Mouse (Mus musculus): ENCODE results near the gene Ttll12. TPM values are rescaled to one million over a fixed set of nuclear protein-coding genes. Genes with fewer than 3 reads are reported as not detected.
A peak's percentile ranks its signal among the peaks of the same experiment; 100 is the strongest.

The Ttll12 gene
- total and polyA plus RNA-seq, 3 experiments, result 21.9 to 40.0 (median 31.1) TPM

DNA sequence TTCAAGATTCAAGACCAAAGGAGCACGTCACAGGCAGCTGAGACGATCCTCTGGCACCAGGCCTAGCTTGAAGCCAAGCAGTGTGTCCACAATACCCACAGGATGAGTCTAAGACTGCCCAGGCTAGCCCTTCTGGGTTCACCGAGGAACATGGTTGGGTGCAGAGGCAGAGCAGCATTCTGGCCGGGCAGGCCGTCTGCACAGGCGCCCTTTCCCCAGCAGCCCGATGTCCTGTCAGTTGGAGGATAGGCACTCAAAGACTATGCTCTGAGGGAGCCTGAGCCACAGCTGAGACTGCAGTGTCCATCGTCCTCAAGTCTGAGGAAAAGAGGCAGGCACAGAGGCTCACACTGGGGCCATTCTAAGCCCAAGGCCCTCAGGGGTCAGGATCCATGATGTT, 47.8 kb downstream of the Ttll12 start:
- no peak overlapping the region for H3K4me2 ChIP-seq (ENCODE audit: insufficient read depth, low read depth, poor library complexity, severe bottlenecking)
- H3K9me3 ChIP-seq (replicated peaks; ENCODE audit: low read length), result no peaks in the 10 kb centered on the region
- peaks cover 54 to 75% of the 10 kb centered on the region in 2 experiments for H3K36me3 ChIP-seq (replicated peaks in 1 of 2; ENCODE audit: control insufficient read depth in 1 of 2, insufficient read depth in 1 of 2, low read length in 1 of 2)
- no peak overlapping the region for H3K27ac ChIP-seq (ENCODE audit: insufficient read depth, low read depth)
- no peak overlapping the region for H3K9ac ChIP-seq (ENCODE audit: insufficient read depth, low read depth)
- DNase-seq (ENCODE audit: extremely low read depth), result no peak
- in situ Hi-C loops (cut with MboI; ENCODE audit: low pct_ligation_motif_present, low pct_unique_long_range_greater_than_20kb, low sequenced_read_pairs), result no loop called here
- no peak overlapping the region for H3K4me3 ChIP-seq (replicated peaks in 1 of 3; ENCODE audit: low read depth in 2 of 3, low read length in 2 of 3, poor library complexity in 1 of 3)
- peaks cover 3 to 26% of the 10 kb centered on the region in 2 experiments; a peak in 3 of 4 replicates for H3K4me1 ChIP-seq (ENCODE audit: control insufficient read depth in 1 of 2, insufficient read depth in 2 of 2)
- no peaks in the 10 kb centered on the region for H3K79me2 ChIP-seq (replicated peaks; ENCODE audit: control insufficient read depth, extremely low read depth, insufficient read depth, poor library complexity, severe bottlenecking)
- no peaks in the 10 kb centered on the region for H3K27me3 ChIP-seq (replicated peaks)
- TF ChIP-seq GABPA (IDR thresholded peaks at IDR 0.05; ENCODE audit: insufficient replicate concordance, low read depth, low read length) (no peak), MXI1 (IDR thresholded peaks at IDR 0.05; ENCODE audit: low read depth, low read length) (no peak), KAT2A (IDR thresholded peaks at IDR 0.05; ENCODE audit: insufficient replicate concordance, low read length) (no peak), TCF12 (IDR thresholded peaks at IDR 0.05; ENCODE audit: low read depth, low read length) (no peak), UBTF (IDR thresholded peaks at IDR 0.05; ENCODE audit: low read depth, low read length) (no peak), E2F4 (IDR thresholded peaks at IDR 0.05; ENCODE audit: insufficient replicate concordance, low read depth, low read length) (no peak)
- dilution Hi-C loops (cut with MboI; ENCODE audit: extremely low pct_ligation_motif_present, extremely low pct_unique_long_range_greater_than_20kb, low sequenced_read_pairs), result no loop called here

DNA sequence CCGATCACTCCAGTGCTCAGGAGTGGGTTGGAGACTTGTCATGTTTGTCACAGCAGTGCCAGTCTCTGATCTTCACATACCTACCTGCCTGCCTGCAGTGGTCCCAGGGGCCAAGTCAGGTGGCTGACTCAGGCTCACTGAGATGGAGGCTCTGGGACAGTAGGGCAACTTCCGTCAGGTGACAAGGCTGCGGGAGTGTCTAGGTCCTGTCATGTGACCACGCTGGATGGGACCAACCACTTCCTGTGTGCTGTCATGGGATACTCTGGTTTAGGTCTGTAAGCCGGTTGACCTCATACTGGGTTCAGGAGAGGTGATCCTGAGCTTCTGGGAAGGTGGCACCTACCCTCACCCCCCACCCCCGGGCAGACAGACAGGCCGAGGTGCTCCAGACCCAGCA, 48.9 kb downstream of the Ttll12 start:
- in situ Hi-C loops (cut with MboI; ENCODE audit: low pct_ligation_motif_present, low pct_unique_long_range_greater_than_20kb, low sequenced_read_pairs), result no loop called here
- H3K79me2 ChIP-seq (replicated peaks; ENCODE audit: control insufficient read depth, extremely low read depth, insufficient read depth, poor library complexity, severe bottlenecking), result no peaks in the 10 kb centered on the region
- no peaks in the 10 kb centered on the region for H3K9me3 ChIP-seq (replicated peaks; ENCODE audit: low read length)
- TF ChIP-seq USF1 (IDR thresholded peaks at IDR 0.05; ENCODE audit: low read depth, low read length) (peak; percentile 7; the same call in 1 of the 2 replicates), ELF1 (IDR thresholded peaks at IDR 0.05; ENCODE audit: low read depth, low read length) (no peak)
- H3K4me2 ChIP-seq (ENCODE audit: insufficient read depth, low read depth, poor library complexity, severe bottlenecking), result no peak overlapping the region
- no peak overlapping the region for H3K27ac ChIP-seq (ENCODE audit: insufficient read depth, low read depth)
- no peak overlapping the region for H3K9ac ChIP-seq (ENCODE audit: insufficient read depth, low read depth)
- no peaks in the 10 kb centered on the region for H3K27me3 ChIP-seq (replicated peaks)
- DNase-seq (ENCODE audit: extremely low read depth), result no peak
- dilution Hi-C loops (cut with MboI; ENCODE audit: extremely low pct_ligation_motif_present, extremely low pct_unique_long_range_greater_than_20kb, low sequenced_read_pairs), result no loop called here
- H3K36me3 ChIP-seq (replicated peaks in 1 of 2; ENCODE audit: control insufficient read depth in 1 of 2, insufficient read depth in 1 of 2, low read length in 1 of 2), result peaks cover 52 to 64% of the 10 kb centered on the region in 2 experiments
- peaks cover 10 to 37% of the 10 kb centered on the region in 2 experiments; a peak in 3 of 4 replicates for H3K4me1 ChIP-seq (ENCODE audit: control insufficient read depth in 1 of 2, insufficient read depth in 2 of 2)
- no peak overlapping the region for H3K4me3 ChIP-seq (replicated peaks in 1 of 3; ENCODE audit: low read depth in 2 of 3, low read length in 2 of 3, poor library complexity in 1 of 3)

DNA sequence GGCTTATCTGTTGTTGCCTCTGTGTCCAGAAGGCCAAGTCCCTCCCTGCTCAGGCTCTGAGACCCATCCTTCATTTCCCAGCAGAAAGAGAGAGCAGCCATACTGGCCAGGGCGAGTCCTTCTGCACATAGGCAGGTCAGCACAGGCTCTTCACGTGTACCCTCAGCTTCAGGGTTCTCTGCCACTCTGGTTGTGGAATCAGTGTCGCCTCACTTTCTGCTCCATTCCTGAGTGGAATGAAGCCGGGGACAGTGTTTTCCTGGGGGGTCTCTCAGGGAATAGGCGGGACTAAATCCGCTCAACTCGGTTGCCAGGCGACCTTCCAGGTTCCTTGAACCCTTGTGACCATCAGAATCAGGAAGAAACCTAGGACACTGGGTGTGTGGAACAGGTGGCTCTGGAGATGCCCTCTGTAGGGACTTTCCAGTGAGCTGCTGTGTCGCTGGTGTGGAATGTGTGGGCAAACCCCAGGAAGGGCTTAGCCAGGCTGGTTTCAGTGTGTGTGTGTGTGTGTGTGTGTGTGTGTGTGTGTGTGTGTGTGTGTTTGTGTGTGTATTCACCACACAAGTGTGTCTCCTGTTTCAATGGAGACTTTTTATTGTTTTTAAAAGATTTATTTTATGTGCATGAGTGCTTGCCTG, 53.2 kb downstream of the Ttll12 start:
- Histone ChIP-seq H3K79me2 (replicated peaks; ENCODE audit: control insufficient read depth, extremely low read depth, insufficient read depth, poor library complexity, severe bottlenecking) (no peaks in the 10 kb centered on the region), H3K4me1 (ENCODE audit: control insufficient read depth in 1 of 2, insufficient read depth in 2 of 2) (peaks cover 17 to 52% of the 10 kb centered on the region in 2 experiments), H3K36me3 (replicated peaks in 1 of 2; ENCODE audit: control insufficient read depth in 1 of 2, insufficient read depth in 1 of 2, low read length in 1 of 2) (peaks cover 11 to 21% of the 10 kb centered on the region in 2 experiments), H3K4me3 (replicated peaks in 1 of 3; ENCODE audit: low read depth in 2 of 3, low read length in 2 of 3, poor library complexity in 1 of 3) (no peak overlapping the region), H3K27ac (ENCODE audit: insufficient read depth, low read depth) (no peak overlapping the region), H3K27me3 (replicated peaks) (no peaks in the 10 kb centered on the region), H3K4me2 (ENCODE audit: insufficient read depth, low read depth, poor library complexity, severe bottlenecking) (no peak overlapping the region), H3K9me3 (replicated peaks; ENCODE audit: low read length) (no peaks in the 10 kb centered on the region), H3K9ac (ENCODE audit: insufficient read depth, low read depth) (no peak overlapping the region)
- dilution Hi-C loops (cut with MboI; ENCODE audit: extremely low pct_ligation_motif_present, extremely low pct_unique_long_range_greater_than_20kb, low sequenced_read_pairs) (no loop called here), in situ Hi-C loops (cut with MboI; ENCODE audit: low pct_ligation_motif_present, low pct_unique_long_range_greater_than_20kb, low sequenced_read_pairs) (no loop called here)
- TF ChIP-seq USF1 (IDR thresholded peaks at IDR 0.05; ENCODE audit: low read depth, low read length) (no peak), ZNF384 (IDR thresholded peaks at IDR 0.05; ENCODE audit: low read depth, low read length) (no peak), TBP (conservative IDR thresholded peaks at IDR 0.05; ENCODE audit: low read depth, low read length) (no peak), POLR2AphosphoS2 (IDR thresholded peaks at IDR 0.05; ENCODE audit: low read depth, low read length) (no peak), BHLHE40 (IDR thresholded peaks at IDR 0.05; ENCODE audit: low read depth, low read length) (no peak), IRF4 (IDR thresholded peaks at IDR 0.05; ENCODE audit: low read depth, low read length) (no peak)
- no peak for DNase-seq (ENCODE audit: extremely low read depth)
